Mouse (Mus musculus) Muller cell, postnatal 12 days (primary cell): ENCODE measurements around the gene Irak3.
"Not testable (repeated sequence)": the region's sequence is repeated elsewhere in the genome, so short reads cannot be mapped to it uniquely, and the experiment has no call there.

Source experiments
- DNase-seq: peaks from one replicate; pipeline ENCODE4 v3.0.0-alpha.2; 2015; ENCODE audit errors: inconsistent ontology term

The Irak3 gene

DNA sequence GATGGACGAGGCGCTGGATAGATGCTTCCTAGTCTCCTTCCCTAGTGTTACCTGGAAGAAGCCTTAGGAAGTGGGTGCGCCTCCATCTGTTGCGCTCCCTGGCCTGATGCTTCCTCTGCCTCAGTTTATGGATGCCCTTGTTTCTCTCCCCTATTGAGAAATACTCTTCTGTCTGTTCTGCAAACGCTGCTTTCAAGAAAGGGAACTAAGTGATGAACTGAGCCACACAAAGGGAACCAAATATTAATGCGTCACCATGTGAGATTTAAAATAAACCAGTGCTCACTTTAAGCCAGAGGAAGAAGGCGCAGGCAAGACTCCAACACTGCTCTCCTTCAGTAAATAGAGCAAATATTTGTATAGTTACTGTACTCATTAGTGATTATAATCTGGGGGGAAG lies 38.4 kb downstream of the Irak3 start:
- no peak for DNase-seq

DNA sequence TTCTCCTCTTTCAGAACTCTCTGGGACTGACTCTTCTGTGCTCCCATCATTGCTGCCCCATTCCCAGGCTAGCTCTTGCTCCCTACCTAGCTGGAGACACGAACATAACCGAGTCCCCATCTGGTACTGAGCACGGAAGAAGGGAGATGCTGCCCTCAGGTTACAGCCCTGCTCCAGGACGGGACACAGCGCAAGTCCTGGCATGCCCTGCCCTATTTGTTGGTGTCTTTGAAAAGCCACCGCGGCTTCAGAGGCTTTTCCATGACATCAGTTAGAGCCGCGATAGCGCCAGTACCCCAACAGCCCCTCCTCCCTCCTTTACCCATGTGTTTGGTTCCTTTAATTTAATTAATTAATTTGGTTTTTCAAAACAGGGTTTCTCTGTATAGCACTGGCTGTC lies 39.1 kb downstream of the Irak3 start:
- DNase-seq, result no peak

GRCm38 (mm10) chr10:120160533-120160932 lies 41.4 kb downstream of the Irak3 start:
- no peak for DNase-seq

DNA sequence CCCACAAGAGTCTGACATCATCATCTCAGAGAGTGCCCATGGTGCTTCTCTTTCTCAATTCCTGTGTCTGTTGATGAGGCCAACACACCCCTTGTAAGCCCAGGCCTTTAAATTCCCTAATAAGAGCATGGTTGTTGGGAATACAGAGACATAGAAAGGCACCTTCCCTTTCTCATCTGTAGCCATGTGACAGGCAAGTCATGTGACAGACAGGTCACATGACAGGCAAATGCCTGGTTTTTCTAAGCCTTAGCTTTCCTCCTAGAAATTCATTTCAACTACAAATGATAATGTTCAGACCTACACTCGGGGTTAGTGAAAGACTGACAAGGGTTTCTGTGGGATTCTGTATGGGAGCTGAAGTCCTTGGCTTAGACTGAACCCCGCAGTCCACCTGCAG lies 48.0 kb downstream of the Irak3 start:
- DNase-seq, result no peak

GRCm38 (mm10) chr10:120151672-120152071 lies 50.3 kb downstream of the Irak3 start:
- no peak for DNase-seq

DNA sequence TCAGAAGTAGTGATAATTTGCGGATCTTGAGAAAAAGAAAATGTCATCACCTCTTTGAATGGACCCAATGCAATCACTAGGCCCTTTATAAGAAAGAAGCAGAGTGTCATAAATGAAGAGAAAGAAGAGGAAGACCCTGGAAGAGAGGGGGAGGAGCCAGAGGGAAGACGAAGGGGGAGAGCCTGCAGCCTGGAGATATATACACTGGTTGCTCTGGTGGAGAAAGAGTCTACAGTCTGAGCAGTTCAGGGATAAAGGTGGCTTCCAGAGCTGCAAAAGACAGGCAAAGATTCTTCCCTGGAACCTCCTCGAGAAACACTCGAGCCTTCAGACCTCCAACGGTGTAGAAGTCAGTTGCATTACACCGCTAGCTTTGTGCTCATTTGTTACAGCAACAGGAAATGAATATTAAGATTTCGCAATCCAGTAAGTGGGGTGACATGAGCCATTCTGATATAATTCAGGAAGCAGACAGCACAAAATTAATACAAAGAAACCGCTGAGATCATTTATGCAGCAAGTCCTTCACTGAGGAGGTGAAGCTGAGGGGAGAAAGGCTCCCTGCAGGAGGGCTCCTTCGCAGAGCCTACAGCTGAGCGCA lies 60.9 kb downstream of the Irak3 start:
- DNase-seq, result no peak

DNA sequence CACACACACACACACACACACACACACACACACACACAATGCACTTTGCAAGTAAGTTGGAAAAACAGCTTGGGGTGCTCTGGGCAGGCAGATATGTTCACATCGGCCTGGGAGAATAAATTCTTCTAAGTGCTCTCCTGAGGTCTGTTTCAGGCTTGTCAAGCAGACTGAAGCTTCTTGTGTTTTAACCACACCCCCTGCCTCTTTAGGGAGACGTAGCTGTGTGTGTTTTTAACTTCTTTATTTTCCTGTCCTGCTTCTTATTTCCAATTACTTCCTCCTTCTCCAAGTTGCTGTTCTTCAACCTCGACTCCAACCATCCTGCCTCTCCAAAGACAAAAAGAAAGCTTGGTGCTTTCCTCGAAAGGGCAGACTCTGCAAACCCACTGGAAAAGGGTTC lies 61.7 kb downstream of the Irak3 start:
- no peak for DNase-seq

DNA sequence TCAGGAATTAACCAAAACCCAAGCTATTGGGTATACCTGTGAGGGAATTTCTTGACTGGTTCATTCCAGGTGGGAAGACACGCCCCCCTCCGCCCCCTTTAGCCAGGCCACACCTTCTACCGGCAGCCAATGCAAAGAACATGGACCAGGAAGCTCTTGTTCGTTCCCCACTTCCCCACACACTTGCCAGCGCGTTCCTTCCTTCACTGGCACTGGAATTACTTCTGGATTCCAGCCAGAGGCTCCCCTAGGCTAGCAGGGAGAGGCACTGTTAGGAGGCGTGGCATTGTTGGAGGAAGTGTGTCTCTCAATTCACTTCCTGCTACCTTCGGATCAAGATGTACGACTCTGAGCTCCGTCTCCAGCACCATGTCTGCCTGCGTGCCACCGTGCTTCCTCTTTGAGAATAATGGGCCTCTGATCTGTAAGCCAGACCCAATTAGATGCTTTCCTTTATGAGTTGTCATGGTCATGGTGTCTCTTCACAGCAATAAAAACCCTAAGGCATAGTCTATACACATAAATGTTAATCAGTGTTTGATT lies 65.8 kb downstream of the Irak3 start:
- no peak for DNase-seq

GRCm38 (mm10) chr10:120133697-120134096 lies 68.2 kb downstream of the Irak3 start:
- DNase-seq, result no peak

DNA sequence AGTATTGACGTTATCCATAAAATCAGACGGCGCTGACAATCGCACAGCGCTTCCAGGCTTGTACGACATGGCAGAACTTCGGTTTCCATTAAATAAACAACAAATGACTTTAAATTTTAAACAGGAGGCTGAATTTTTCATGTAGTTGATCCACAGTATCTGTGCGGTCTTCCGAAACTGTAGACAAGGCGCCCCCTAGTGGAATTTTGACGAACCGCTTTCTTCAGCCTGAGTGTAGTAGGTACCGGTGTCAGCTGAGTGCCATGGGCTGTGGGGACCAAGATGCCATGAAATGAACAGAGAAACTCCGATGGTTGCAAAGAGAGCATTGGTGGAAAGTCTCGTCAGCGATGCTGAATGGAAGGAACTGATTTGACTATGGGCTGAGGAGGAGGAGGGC lies 71.3 kb downstream of the Irak3 start:
- DNase-seq, result no peak

- DNase-seq, result no peak
Observed at GRCm38 (mm10) chr10:120128601-120129277, 73.2 kb downstream of the Irak3 start.

GRCm38 (mm10) chr10:120125465-120125857 lies 76.5 kb downstream of the Irak3 start:
- no peak for DNase-seq

DNA sequence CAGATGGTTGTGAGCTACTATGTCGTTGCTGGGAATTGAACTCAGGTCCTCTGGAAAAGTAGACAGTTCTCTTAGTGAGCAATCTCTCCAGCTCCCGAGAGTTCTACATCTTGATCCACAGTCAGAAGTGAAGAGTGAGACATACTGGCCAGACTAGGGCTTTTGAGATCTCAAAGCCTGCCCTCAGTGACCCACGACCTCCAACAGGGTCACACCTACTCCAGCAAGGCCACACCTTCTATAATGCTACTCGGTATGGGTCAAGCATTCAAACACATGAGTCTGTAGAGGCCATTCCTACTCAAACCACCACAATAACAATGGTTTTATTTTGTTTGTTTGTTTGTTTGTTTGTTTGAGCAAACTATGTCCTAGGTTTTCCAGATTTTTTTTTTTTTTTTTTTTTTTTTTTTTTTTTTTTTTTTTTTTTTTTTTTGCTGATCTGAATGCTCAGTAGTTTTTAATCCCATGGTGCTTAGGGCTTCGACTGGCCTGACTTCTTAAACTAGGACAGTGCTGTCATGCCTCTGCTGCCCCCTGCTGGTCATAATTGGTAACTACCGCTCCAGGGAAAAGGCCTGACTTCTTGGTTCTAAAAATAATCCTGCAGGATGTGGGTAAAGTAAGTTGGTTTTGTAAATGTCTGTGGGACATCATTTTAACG lies 77.0 kb downstream of the Irak3 start:
- DNase-seq, result peak; percentile 67

DNA sequence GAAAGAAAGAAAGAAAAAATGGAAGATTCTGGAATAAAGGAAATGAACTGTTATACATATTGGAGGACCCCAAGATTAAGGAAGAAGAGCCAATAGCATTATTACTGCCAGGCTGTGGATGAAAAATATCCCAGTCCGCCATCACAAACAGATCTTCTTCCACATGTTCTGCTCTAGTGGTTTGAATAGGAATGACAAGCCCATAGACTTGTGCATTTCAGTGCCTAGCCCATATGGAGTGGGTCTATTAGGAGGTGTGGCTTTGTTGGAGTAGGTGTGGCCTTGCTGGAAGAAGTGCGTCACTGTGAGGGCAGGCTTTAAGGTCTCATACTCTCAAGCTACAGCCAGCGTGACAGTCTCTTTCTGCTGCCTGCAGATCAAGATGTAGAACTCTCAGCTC lies 78.2 kb downstream of the Irak3 start:
- no peak for DNase-seq

DNA sequence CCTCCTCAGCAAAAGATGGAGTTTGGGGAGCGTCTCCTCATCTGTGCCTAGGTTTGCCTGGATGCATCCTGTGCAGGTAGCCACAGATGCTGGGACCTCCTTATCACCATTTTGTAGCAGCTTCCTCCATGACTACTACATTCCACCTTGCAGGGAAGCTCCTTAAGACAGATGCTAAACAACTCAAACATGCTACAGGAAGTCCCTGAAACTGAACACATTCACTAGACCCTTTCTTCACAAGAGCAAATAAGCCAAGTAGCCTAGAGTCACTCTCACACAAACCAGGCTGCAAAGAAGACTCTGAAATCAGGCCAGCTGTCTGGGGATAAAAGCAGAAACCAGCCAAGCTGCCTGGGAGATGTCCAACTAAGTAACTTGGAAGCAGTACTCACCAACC lies 86.7 kb downstream of the Irak3 start:
- DNase-seq, result no peak

- no peak for DNase-seq
Observed at GRCm38 (mm10) chr10:120114493-120114892, 87.4 kb downstream of the Irak3 start.

DNA sequence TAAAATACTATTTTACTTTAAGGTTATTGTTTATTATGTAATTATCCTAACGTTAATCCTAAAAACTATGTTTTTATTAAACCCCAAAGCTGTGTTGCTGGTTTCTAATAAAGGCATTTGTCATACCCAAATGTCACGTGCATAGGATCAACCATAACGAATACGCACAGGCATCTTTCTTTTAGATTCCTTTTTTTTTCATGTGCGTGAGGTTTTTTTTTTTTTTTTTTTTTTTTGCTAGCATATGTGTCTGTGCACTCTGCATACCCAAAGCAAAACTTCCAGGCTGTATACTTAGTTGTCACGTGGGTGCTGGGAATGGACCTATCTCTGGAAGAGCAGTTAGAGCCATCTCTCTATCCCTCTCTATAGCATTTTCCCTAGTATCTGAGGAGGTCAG lies 88.0 kb downstream of the Irak3 start:
- DNase-seq, result no peak

DNA sequence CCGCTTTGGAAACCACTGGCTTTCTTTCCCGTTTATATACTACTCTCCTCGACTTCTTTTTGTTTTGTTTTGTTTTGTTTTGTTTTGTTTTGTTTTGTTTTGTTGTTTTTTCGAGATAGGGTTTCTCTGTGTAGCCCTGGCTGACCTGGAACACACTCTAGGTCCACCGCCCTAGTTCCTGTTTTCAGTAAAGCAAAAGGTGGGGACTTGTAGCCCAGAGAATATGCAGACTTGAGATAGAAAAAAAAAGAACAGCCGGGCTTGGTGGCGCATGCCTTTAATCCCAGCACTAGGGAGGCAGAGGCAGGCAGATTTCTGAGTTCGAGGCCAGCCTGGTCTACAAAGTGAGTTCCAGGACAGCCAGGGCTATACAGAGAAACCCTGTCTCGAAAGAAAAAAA lies 88.4 kb downstream of the Irak3 start:
- not testable (repeated sequence) for DNase-seq

GRCm38 (mm10) chr10:120112507-120113396 lies 89.2 kb downstream of the Irak3 start, which contains the start of gene Helb:
Gene Helb, minus strand, starts transcription at chr10:120112987.
- DNase-seq, result peak; percentile 98

DNA sequence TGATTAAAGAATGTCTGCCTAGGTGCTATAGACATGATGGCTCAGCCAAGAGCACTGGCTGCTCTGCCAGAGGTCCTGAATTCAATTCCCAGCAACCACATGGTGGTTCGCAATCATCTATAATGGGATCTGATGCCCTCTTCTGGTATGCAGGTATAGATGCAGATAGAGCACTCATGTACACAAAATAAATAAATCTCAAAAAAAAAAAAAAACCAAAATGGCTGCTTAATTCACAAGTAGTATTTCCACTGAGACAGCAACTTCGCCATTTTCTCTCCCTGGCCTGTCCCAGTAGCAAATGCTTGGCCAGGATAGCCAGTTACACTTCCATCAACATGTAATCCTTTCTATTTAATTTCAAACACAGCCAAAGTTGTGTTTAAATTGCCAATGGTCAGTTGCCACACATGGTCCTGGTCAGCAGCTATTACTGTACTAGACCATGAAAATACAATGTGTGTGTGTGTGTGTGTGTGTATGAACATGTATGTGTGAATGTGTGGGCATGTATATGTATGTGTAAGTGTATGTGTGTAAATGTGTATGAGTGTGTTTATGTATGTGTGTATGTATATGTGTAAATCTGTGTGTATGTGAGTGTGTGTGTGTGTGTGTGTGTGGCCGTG lies 90.1 kb downstream of the Irak3 start:
- no peak for DNase-seq

DNA sequence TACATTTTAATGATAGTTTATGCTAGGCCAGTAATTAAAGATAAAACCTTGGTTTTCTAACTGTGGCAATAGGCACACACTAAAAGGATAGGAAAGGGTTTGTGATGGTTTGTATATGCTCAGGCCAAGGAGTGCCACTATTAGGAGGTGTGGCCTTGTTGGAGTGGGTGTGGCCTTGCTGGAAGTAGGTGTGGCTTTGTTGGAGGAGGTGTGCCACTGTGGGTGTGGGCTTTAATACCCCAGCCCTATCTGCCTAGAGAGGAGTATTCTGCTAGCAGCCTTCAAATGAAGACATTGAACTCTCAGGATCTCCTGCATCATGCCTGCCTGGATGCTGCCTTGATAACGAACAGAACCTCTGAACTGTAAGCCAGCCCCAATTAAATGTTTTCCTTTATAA lies 101.1 kb downstream of the Irak3 start:
- DNase-seq, result no peak
